Mouse (Mus musculus) liver, adult 2 months (tissue): ENCODE measurements around the gene C2cd4a.

Experiments used
- CTCF ChIP-seq: fragments of 200-500 bp; IDR thresholded peaks from 2 replicates; pipeline ENCODE4 v1.5.1; 2011; ENCODE audit warnings: low read depth, low read length, control low read depth
- POLR2A ChIP-seq: fragments of 200-500 bp; IDR thresholded peaks from 2 replicates; pipeline ENCODE4 v1.6.1; 2011; ENCODE audit warnings: low read length, control low read depth; ENCODE audit not compliant: insufficient read depth; ENCODE audit errors: extremely low read depth

- TF ChIP-seq CTCF (no peak), POLR2A (no peak)
Measured at GRCm38 (mm10) chr9:67877081-67877718, 45.1 kb upstream of the C2cd4a start.
